Mouse (Mus musculus): ENCODE data around the gene Nek2. TPM values are rescaled to one million over a fixed set of nuclear protein-coding genes. Genes with fewer than 3 reads are reported as not detected.

Nek2 gene
- polyA plus RNA-seq, 1 experiment from 2014 or later = 37.9 TPM

DNA sequence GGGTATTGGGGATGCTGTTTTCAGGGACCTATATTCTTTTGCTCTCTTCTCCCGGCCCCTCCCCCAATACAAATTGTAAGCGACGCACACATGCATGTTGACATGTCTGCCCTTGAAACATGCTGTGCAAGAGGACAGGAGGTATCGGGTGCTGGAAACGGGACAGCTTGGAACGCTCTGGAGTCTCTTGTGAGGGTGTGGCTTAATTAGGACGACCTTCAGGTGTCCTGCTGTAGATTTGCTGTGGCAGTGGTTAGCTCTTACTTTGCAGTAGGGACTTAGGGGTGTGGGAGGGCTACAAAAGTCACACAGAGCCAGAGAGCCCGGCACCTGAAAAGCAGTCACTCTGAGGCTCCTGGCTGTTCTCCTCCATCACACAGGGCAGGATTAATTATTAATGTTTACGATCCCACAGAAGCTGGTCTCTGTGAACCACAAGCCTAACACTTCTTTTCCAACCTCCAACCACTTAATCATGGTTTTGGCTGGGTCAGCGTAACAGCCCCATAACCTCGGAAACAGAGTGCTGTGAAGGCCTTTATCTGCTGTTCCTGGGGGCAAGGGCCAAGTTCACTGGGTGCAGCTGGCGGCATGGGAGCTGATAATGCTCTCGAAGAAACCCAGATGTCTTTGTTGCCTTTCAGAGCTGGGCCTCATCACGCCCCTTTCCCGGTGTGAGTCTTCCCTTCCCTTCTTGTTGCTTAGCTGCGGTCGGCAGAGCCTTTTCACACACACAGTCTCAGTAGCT, 17.9 kb downstream of the Nek2 start:
- ATAC-seq (ENCODE audit: insufficient number of reproducible peaks, low FRiP score) = peak; percentile 71

DNA sequence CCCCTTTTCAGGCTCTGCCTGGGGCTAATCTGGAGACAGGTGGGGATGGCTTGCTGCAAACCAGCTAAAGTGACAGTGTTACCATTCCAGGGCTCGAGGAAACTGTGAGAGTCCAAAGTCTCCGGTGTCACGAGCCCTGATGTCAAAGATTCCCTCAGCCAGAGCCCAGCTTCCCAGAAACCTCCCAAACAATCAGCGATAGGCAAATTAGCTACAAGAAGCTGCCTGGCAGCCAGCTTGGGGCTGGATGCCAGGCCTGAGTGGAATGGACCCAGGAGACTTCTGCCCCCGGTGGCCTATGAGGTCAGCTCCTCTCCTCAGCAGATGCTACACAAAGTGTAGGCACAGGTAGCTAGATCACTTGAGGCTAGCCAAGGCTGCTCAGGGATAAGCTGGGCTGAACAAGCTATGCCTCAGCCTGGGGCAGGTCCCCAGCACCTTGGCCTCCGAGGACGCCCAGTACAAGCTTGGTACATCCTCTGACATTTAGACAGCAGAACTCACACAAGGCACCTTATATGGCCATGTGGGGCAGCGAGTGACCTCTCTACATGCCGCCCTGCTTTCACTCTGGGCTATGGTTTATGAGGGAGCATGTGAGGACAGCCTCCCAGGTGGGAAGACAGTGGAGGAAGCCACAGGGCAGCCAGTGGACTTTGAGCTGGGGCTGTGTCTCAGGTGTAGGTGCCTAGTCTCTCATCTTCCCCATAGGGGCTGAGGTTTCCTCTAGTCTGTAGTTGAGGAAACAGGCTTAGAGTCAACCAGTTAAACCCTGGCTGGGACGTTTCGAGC, 19.7 kb downstream of the Nek2 start:
- Histone ChIP-seq H3K9ac (no peak overlapping the region), H3K27me3 (replicated peaks) (no peaks in the 10 kb centered on the region; the same call in 1 of the 2 replicates), H3K4me3 (no peak overlapping the region), H3K36me3 (no peaks in the 10 kb centered on the region), H3K4me2 (no peak overlapping the region), H3K9me3 (replicated peaks) (no peaks in the 10 kb centered on the region), H3K27ac (ENCODE audit: poor library complexity, severe bottlenecking) (no peak overlapping the region), H3K4me1 (replicated peaks) (peaks cover 20% of the 10 kb centered on the region)
- ATAC-seq (ENCODE audit: insufficient number of reproducible peaks, low FRiP score) = no peak
- WGBS = 79% methylated on average over 11 of the region's 11 CpGs

More for the DNA sequence above, 17.9 kb downstream of the Nek2 start:
- WGBS = 24% methylated on average over 17 of the region's 17 CpGs
- no peaks in the 10 kb centered on the region; the same call in 1 of the 2 replicates for H3K36me3 ChIP-seq
- no peaks in the 10 kb centered on the region; the same call in 1 of the 2 replicates for H3K27me3 ChIP-seq (replicated peaks)
- H3K4me2 ChIP-seq = peak overlapping the region; percentile 28
- no peak overlapping the region for H3K27ac ChIP-seq (ENCODE audit: poor library complexity, severe bottlenecking)
- no peaks in the 10 kb centered on the region for H3K9me3 ChIP-seq (replicated peaks)
- peaks cover 20% of the 10 kb centered on the region for H3K4me1 ChIP-seq (replicated peaks)
- H3K9ac ChIP-seq = 0 out of 2 replicates have a peak overlapping the region, but pooled peaks have one; percentile 17
- H3K4me3 ChIP-seq = no peak overlapping the region

DNA sequence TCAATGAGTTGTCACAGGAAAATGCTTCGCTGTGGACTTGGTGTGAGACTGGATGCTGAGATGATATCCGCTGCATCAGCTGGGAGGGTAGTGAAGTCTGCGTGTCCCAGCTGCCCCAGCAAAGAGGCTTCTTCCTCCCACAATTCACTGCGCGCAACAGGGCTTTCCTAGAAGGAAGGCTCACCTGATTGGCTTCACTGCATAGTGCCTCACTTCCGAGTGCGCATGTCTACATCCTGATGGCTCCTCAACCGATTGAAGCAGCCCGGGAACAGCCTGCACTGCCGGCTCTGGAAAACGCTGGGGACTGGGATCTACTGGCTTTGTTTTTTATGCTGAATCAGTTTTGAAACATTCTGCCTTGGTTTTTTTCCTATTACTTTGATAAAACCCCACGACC, 21.0 kb downstream of the Nek2 start:
- no peak for ATAC-seq (ENCODE audit: insufficient number of reproducible peaks, low FRiP score)

DNA sequence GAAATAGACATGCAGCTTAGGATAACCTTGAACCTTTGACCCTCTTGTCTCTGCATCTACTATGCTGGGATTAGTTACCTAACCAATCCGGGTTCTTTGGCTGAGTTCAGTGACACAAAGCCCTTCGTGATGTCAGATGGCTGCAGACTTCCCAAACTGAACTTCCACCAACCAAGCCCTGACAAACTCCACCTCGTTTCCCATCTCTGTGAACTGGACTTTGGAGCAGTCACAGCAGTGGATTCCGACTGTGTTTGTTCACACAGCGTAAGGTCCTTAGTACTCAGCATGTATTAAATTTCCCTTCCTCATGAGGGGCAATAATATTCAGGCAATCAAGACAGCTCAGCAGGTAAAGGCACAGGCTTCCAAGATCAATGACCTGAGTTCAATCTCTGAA, 25.4 kb downstream of the Nek2 start:
- Histone ChIP-seq H3K4me1 (replicated peaks) (no peaks in the 10 kb centered on the region), H3K36me3 (no peaks in the 10 kb centered on the region), H3K27ac (ENCODE audit: poor library complexity, severe bottlenecking) (no peak overlapping the region), H3K27me3 (replicated peaks) (no peaks in the 10 kb centered on the region; the same call in 1 of the 2 replicates), H3K4me3 (no peak overlapping the region), H3K4me2 (no peak overlapping the region), H3K9me3 (replicated peaks) (no peaks in the 10 kb centered on the region), H3K9ac (no peak overlapping the region)
- 77% methylated on average over 5 of the region's 5 CpGs for WGBS
- no peak for ATAC-seq (ENCODE audit: insufficient number of reproducible peaks, low FRiP score)

More for the DNA sequence above, 21.0 kb downstream of the Nek2 start:
- Histone ChIP-seq H3K9me3 (replicated peaks) (no peaks in the 10 kb centered on the region), H3K4me2 (no peak overlapping the region), H3K36me3 (no peaks in the 10 kb centered on the region), H3K9ac (no peak overlapping the region), H3K4me1 (replicated peaks) (peaks cover 20% of the 10 kb centered on the region), H3K4me3 (no peak overlapping the region), H3K27ac (ENCODE audit: poor library complexity, severe bottlenecking) (no peak overlapping the region), H3K27me3 (replicated peaks) (no peaks in the 10 kb centered on the region; the same call in 1 of the 2 replicates)
- whole genome bisulfite sequencing = 82% methylated on average over 12 of the region's 12 CpGs

DNA sequence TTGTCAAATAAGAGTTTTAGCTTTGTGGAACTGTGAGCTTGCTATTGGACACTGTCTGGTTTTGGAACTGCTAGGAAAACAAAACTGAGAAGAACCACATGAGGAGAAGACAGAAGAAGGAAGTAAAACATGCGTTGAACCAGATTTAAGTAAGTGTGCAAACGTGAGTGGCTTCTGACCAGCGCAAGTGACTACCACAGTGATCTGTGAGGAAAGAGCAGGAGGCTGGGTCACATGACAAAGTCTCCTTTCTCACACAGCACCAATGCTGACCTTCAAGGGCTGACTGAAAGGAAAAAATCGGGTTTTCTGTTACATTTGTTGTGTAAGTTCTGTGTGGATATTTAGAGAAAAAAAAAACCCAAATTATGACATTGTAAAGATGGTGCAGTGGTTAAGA, 28.3 kb downstream of the Nek2 start:
- no peaks in the 10 kb centered on the region; the same call in 1 of the 2 replicates for H3K27me3 ChIP-seq (replicated peaks)
- H3K27ac ChIP-seq (ENCODE audit: poor library complexity, severe bottlenecking) = no peak overlapping the region
- H3K9me3 ChIP-seq (replicated peaks) = no peaks in the 10 kb centered on the region
- peaks cover 6% of the 10 kb centered on the region; the same call in 1 of the 2 replicates for H3K4me1 ChIP-seq (replicated peaks)
- H3K4me2 ChIP-seq = no peak overlapping the region
- no peak overlapping the region for H3K4me3 ChIP-seq
- no peak for ATAC-seq (ENCODE audit: insufficient number of reproducible peaks, low FRiP score)
- WGBS = 68% methylated on average over 4 of the region's 4 CpGs
- H3K9ac ChIP-seq = no peak overlapping the region
- no peaks in the 10 kb centered on the region for H3K36me3 ChIP-seq

DNA sequence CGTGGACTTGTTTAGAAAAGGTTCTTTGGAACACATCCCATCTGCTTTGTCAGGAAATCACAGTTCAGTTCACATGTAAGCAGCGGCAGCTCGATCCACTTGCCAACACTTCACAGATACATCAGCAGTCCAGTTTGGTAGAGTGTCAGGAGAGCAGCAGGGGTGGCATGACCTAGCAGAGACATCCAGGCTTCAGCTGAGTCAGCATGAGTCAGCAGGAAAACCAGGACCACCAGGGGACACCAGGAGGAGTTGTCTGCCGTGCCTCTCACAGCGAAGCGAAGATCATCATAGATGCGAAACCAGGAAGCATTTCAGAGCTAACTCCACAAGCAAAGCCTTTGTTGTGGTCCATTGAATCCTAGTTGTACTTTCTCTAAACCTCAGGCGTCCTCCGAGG, 32.2 kb downstream of the Nek2 start:
- WGBS = 72% methylated on average over 9 of the region's 9 CpGs

DNA sequence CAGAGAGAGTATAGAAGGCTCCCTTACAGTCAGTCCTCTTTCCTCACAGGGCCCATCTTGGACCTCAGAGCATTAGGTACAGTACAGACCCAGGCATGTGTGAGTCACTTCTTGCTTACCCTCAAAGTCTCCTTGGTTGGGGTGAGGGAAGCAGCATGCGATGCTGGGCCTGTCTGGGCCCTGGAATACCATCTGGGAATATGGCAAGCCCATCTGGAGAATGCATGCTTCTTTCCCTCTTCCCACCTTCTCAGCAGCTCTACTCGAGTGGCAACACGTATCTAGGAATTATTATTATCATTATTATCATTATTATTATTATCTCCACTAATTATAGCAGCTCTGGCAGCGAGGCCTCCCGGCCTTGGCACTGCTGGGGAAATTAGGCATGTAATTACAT, 33.5 kb downstream of the Nek2 start:
- Histone ChIP-seq H3K9ac (no peak overlapping the region), H3K4me2 (peak overlapping the region; percentile 11), H3K36me3 (no peaks in the 10 kb centered on the region), H3K27ac (ENCODE audit: poor library complexity, severe bottlenecking) (peak overlapping the region; percentile 39; the same call in 1 of the 2 replicates), H3K4me1 (replicated peaks) (peaks cover 19% of the 10 kb centered on the region), H3K27me3 (replicated peaks) (no peaks in the 10 kb centered on the region), H3K9me3 (replicated peaks) (0 out of 2 replicates have a peak, but pooled peaks cover 7% of the 10 kb centered on the region), H3K4me3 (no peak overlapping the region)
- WGBS = 58% methylated on average over 5 of the region's 5 CpGs
- no peak for ATAC-seq (ENCODE audit: insufficient number of reproducible peaks, low FRiP score)

More for the DNA sequence above, 32.2 kb downstream of the Nek2 start:
- no peak overlapping the region for H3K4me3 ChIP-seq
- H3K9me3 ChIP-seq (replicated peaks) = no peaks in the 10 kb centered on the region
- H3K36me3 ChIP-seq = no peaks in the 10 kb centered on the region
- H3K4me1 ChIP-seq (replicated peaks) = peaks cover 19% of the 10 kb centered on the region
- 0 out of 2 replicates have a peak overlapping the region, but pooled peaks have one; percentile 11 for H3K4me2 ChIP-seq
- H3K27me3 ChIP-seq (replicated peaks) = no peaks in the 10 kb centered on the region; the same call in 1 of the 2 replicates
- no peak overlapping the region for H3K9ac ChIP-seq
- peak; percentile 82 for ATAC-seq (ENCODE audit: insufficient number of reproducible peaks, low FRiP score)
- H3K27ac ChIP-seq (ENCODE audit: poor library complexity, severe bottlenecking) = peak overlapping the region; percentile 41; the same call in 1 of the 2 replicates

DNA sequence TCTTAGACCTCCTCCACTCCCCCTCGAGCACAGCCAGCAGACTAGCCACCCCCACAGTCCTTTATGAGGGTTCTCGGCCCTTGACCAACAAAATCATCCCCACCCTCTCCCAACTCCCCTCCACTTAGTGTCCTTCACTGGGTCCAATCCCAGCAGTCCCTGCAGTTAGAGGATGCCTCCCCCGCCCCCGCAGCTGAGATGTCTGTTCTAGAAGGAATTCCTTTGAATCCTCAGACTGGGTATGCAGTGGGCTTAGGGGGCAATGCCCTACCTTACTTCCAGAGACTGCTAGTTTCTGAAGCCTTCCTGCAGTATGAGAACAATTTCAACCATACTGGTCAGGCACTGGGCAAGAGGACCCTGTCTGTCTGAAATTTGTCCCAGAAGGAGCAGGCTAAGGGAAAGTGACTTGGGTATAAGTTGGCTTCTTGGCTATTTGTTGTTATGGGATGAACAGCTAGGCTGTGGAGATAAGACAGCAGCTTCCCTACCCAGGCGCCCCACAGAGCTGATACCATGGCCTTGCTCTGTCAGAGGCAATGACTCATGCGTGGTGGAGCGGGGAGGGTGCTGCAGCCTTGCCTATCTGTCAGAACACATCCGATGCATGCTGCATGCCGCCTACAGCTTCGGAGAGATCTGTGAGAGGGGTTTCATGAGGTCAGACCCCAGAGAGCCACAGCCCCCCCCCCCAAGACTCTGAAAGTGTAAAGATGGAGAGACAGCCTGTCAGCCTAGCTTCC, 34.1 kb downstream of the Nek2 start:
- peak overlapping the region; percentile 12; the same call in 1 of the 2 replicates for H3K4me2 ChIP-seq
- peak overlapping the region; percentile 55 for H3K27ac ChIP-seq (ENCODE audit: poor library complexity, severe bottlenecking)

DNA sequence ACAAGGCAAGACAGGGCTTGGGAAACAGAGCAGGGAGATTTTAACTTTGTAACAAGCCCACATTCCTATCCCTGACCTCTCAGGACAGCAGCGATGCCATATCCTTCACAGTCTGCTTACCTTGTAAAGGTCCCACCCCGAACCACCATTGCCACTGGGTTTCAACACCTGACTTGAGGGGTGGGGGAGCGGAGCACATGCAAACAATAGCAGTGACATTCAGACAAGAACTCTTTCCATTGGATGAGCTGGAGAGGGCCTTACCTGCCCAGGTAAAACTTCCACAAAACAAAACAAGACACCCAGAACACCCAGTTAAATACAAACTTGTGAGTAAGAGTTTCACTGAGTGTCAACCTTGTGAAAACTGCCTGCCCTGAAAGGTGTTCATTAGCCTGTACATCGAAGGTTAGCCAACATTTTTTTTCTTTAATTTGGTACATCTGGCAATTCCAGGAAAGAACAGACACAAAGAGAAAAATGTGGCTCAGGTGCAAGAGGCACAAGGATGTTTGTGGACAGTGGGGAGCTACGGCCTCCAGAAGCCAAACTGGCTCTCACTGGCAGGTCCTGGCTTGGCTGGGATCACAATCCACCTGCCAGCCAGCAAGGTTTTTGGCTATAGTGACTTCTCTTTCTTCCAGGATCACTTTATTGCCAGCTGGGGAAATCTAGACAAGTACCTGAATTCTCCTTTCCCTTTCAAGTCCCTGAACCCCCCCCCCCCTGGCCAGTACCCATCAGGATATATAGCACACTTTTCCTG, 35.8 kb downstream of the Nek2 start:
- peaks cover 19% of the 10 kb centered on the region for H3K4me1 ChIP-seq (replicated peaks)
- 87% methylated on average over 5 of the region's 5 CpGs for WGBS
- H3K4me3 ChIP-seq = no peak overlapping the region
- no peaks in the 10 kb centered on the region for H3K27me3 ChIP-seq (replicated peaks)
- H3K9me3 ChIP-seq (replicated peaks) = 0 out of 2 replicates have a peak, but pooled peaks cover 7% of the 10 kb centered on the region
- no peak for ATAC-seq (ENCODE audit: insufficient number of reproducible peaks, low FRiP score)
- H3K36me3 ChIP-seq = no peaks in the 10 kb centered on the region
- H3K27ac ChIP-seq (ENCODE audit: poor library complexity, severe bottlenecking) = no peak overlapping the region
- no peak overlapping the region for H3K9ac ChIP-seq
- no peak overlapping the region for H3K4me2 ChIP-seq

More for the DNA sequence above, 34.1 kb downstream of the Nek2 start:
- Histone ChIP-seq H3K4me1 (replicated peaks) (peaks cover 19% of the 10 kb centered on the region), H3K9ac (no peak overlapping the region), H3K4me3 (no peak overlapping the region), H3K36me3 (no peaks in the 10 kb centered on the region), H3K27me3 (replicated peaks) (no peaks in the 10 kb centered on the region), H3K9me3 (replicated peaks) (0 out of 2 replicates have a peak, but pooled peaks cover 7% of the 10 kb centered on the region)
- WGBS = 20% methylated on average over 10 of the region's 10 CpGs
- peak; percentile 95 for ATAC-seq (ENCODE audit: insufficient number of reproducible peaks, low FRiP score)

DNA sequence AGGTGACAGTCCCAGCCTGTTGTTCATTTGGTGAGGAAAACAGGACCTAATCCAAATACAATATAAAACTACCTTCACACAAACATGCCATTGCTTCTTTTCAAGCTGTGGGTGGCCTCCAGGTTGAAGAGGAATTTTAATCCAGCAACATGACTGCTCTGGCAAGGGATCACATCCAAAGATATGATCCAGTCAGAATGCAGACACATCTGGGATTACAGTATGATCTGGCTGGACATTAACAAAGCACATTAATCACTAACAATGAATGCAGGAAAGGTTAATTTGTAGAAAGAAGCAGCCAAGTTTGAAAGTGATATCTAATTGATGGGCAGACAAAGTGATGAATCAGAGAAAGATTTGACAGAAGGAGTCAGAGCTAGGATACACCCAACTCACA, 36.9 kb downstream of the Nek2 start:
- H3K9ac ChIP-seq = no peak overlapping the region
- no peak overlapping the region for H3K4me3 ChIP-seq
- no peak for ATAC-seq (ENCODE audit: insufficient number of reproducible peaks, low FRiP score)
- H3K27me3 ChIP-seq (replicated peaks) = no peaks in the 10 kb centered on the region
- 0 out of 2 replicates have a peak, but pooled peaks cover 7% of the 10 kb centered on the region for H3K9me3 ChIP-seq (replicated peaks)
- no peak overlapping the region for H3K27ac ChIP-seq (ENCODE audit: poor library complexity, severe bottlenecking)
- H3K4me2 ChIP-seq = no peak overlapping the region
- H3K36me3 ChIP-seq = no peaks in the 10 kb centered on the region
- H3K4me1 ChIP-seq (replicated peaks) = peaks cover 15% of the 10 kb centered on the region

Data from heart, embryonic 12.5 days (tissue).